Mouse (Mus musculus) MEL-GATA-1-ER (cell line): ENCODE data around the gene Fmo3.

Experiments used
- DNase-seq: peaks from one replicate; pipeline ENCODE4 v3.0.0-alpha.2; 2012; ENCODE audit warnings: low read depth; ENCODE audit errors: extremely low read depth

The Fmo3 gene

GRCm38 (mm10) chr1:162931310-162931875 is 52.9 kb downstream of the Fmo3 start:
- no peak for DNase-seq

DNA sequence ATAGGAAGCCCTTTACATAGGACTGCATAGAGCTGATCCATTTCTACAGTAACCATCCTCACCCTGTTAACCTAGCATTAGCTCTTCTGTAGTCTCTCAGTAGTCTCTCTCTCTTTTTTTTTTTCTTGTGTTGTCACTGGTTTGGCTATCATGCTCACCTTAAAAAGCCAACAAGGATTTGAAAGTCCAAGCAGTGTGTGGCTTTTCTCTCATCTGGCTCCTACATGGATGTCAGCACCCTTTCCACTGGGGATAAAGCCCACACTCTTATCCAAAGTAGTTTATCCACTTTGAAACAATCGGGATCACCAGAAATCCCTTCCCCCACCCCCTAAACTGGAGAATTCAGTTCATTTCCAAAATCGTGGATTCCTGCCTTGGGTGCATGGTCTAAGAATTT is 53.7 kb downstream of the Fmo3 start:
- no peak for DNase-seq

GRCm38 (mm10) chr1:162929146-162929545 is 55.2 kb downstream of the Fmo3 start:
- DNase-seq = no peak

- DNase-seq = no peak
These were observed 59.2 kb downstream of the Fmo3 start for GRCm38 (mm10) chr1:162925121-162925520.

GRCm38 (mm10) chr1:162916661-162917060 is 67.7 kb downstream of the Fmo3 start:
- DNase-seq = no peak

DNA sequence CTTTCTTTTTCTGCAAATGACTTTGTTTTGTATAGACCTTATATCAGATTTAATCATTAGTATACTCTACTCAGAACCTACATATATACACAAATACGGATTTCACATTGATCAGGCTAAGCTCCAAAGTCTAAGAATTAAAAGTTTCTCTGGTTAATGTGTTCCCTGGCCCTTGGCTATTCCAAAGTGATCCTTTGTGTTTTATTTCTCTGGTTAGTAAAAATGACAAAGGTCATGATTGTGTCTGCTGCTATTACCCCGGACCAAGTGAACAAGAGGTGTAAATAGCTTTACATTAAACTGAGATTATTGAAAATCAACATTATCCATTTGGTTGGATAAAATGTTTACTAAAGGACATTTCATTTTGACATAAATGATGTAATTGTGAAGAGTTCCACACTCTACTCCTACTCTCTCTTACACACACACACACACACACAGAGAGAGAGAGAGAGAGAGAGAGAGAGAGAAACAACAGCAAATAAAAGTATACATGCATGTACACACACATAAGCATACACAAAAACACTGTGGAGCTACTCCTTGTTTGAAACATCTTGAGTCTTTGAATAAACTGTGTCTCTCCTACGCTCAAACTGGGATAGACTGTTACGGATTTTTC is 69.3 kb downstream of the Fmo3 start:
- DNase-seq = no peak

DNA sequence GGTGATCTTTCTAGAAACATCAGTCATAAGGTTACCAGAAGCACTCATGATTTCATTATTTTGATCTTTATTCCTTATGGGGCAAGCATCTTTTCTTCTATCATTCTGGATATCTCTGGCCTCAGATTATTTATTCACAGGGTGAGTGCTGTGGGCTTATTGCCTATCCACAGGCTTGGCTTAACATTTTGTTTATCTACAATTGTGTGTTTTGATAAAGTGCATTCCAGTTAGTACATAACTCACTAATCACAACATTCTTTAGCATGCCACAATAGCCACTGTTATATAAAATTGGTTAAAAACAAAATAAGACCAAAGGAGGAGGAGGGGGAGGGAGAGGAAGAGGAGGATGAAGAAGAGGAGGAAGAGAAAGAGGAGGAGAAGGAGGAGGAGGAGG is 72.2 kb downstream of the Fmo3 start:
- no peak for DNase-seq
